Mouse (Mus musculus): ENCODE results near the gene Cnot3. TPM values are rescaled to one million over a fixed set of nuclear protein-coding genes. Genes with fewer than 3 reads are reported as not detected.
"Not testable (repeated sequence)": the region's sequence is repeated elsewhere in the genome, so short reads cannot be mapped to it uniquely, and the experiment has no call there.

The Cnot3 gene
- total RNA-seq, 2 experiments from 2014 or later, result 52.8 to 53.6 TPM

- DNase-seq (ENCODE audit: low spot score in 2 of 2), result no peak
These were observed 48.7 kb downstream of the Cnot3 start for GRCm38 (mm10) chr7:3693809-3694075.

- peak; percentile 65 to 67 for DNase-seq (ENCODE audit: low spot score in 2 of 2)
These were observed 49.2 kb downstream of the Cnot3 start for GRCm38 (mm10) chr7:3694076-3694948.

GRCm38 (mm10) chr7:3694949-3695305 is 49.9 kb downstream of the Cnot3 start:
- not testable (repeated sequence) for DNase-seq (ENCODE audit: low spot score in 2 of 2)

GRCm38 (mm10) chr7:3698471-3698870 is 53.4 kb downstream of the Cnot3 start:
- DNase-seq (ENCODE audit: low spot score in 2 of 2), result no peak

- DNase-seq (ENCODE audit: low spot score in 2 of 2), result no peak
These were observed 58.2 kb downstream of the Cnot3 start for GRCm38 (mm10) chr7:3703148-3703878.

- peak; percentile 91 to 95 for DNase-seq (ENCODE audit: low spot score in 2 of 2)
These were observed 58.9 kb downstream of the Cnot3 start, which contains the start of gene Rps9 for GRCm38 (mm10) chr7:3703879-3704441. TSS of gene Rps9 (plus strand) at chr7:3703993.

- DNase-seq (ENCODE audit: low spot score in 2 of 2), result no peak
These were observed 59.4 kb downstream of the Cnot3 start for GRCm38 (mm10) chr7:3704475-3704874.

GRCm38 (mm10) chr7:3705461-3705860 is 60.4 kb downstream of the Cnot3 start:
- not testable (repeated sequence) for DNase-seq (ENCODE audit: low spot score in 2 of 2)

- no peak for DNase-seq (ENCODE audit: low spot score in 2 of 2)
These were observed 60.8 kb downstream of the Cnot3 start for GRCm38 (mm10) chr7:3705911-3706310.

GRCm38 (mm10) chr7:3706343-3706934 is 61.4 kb downstream of the Cnot3 start:
- no peak for DNase-seq (ENCODE audit: low spot score in 2 of 2)

GRCm38 (mm10) chr7:3707027-3707426 is 62.0 kb downstream of the Cnot3 start:
- no peak for DNase-seq (ENCODE audit: low spot score in 2 of 2)

GRCm38 (mm10) chr7:3707568-3708413 is 62.7 kb downstream of the Cnot3 start:
- DNase-seq (ENCODE audit: low spot score in 2 of 2), result no peak

- not testable (repeated sequence) for DNase-seq (ENCODE audit: low spot score in 2 of 2)
These were observed 63.4 kb downstream of the Cnot3 start for GRCm38 (mm10) chr7:3708447-3708980.

GRCm38 (mm10) chr7:3709000-3709399 is 63.9 kb downstream of the Cnot3 start:
- DNase-seq (ENCODE audit: low spot score in 2 of 2), result no peak

Small RNA genes within 50 kb of the gene (microRNA-seq; reads per million reads assigned to microRNA genes)
- 4.3 to 6.1 reads per million in 2 experiments for gene Mir3572 (ENCODE audit: borderline number of aligned reads in 2 of 2)

Other genes starting within 250 kb of the Cnot3 start
- not detected for gene Cacng6, start 221.1 kb upstream of the Cnot3 start, total RNA-seq (2021)
- 1 to 10 TPM in 1 of 2 experiments, under 1 TPM in 1; 0.70 to 1.7 TPM for gene Tarm1, start 142.6 kb upstream of the Cnot3 start, total RNA-seq (2021)
- gene Oscar, start 29.1 kb upstream of the Cnot3 start, total RNA-seq (2021), result under 1 TPM; 0.22 to 0.30 TPM
- 100 to 1,000 TPM; 743 to 913 TPM for gene Ndufa3, start 27.9 kb upstream of the Cnot3 start, total RNA-seq (2021)
- 10 to 100 TPM; 19.0 to 27.7 TPM for gene Tfpt, start 15.3 kb upstream of the Cnot3 start, total RNA-seq (2021)
- 10 to 100 TPM; 34.4 to 37.6 TPM for gene Prpf31, start 15.3 kb upstream of the Cnot3 start, total RNA-seq (2021)
- 10 to 100 TPM; 14.0 to 14.2 TPM for gene Leng1, start 20.6 kb downstream of the Cnot3 start, total RNA-seq (2021)
- 10 to 100 TPM; 11.0 to 12.9 TPM for gene Tmc4, start 32.3 kb downstream of the Cnot3 start, total RNA-seq (2021)
- gene Tsen34, start 47.6 kb downstream of the Cnot3 start, total RNA-seq (2021), result 100 to 1,000 TPM in 1 of 2 experiments, 10 to 100 TPM in 1; 87.7 to 105 TPM
- gene Mboat7, start 48.3 kb downstream of the Cnot3 start, total RNA-seq (2021), result 10 to 100 TPM; 61.3 to 82.9 TPM
- 100 to 1,000 TPM; 858 to 933 TPM for gene Rps9, start 58.7 kb downstream of the Cnot3 start, total RNA-seq (2021)
- 1 to 10 TPM; 3.0 to 5.6 TPM for gene Pirb, start 75.1 kb downstream of the Cnot3 start, total RNA-seq (2021)
- under 1 TPM; 0.43 to 0.58 TPM for gene Gm15448, start 180.4 kb downstream of the Cnot3 start, total RNA-seq (2021)
- 1 to 10 TPM in 1 of 2 experiments, under 1 TPM in 1; 0.46 to 1.1 TPM for gene Pira2, start 199.8 kb downstream of the Cnot3 start, total RNA-seq (2021)